Mouse (Mus musculus): ENCODE measurements at regions not wholly inside any gene's neighbourhood (a gene's known extent, or its start where the extent isn't known, plus 50 kb on each side); places are given as distances from the start of the nearest gene placed in this dataset.

DNA sequence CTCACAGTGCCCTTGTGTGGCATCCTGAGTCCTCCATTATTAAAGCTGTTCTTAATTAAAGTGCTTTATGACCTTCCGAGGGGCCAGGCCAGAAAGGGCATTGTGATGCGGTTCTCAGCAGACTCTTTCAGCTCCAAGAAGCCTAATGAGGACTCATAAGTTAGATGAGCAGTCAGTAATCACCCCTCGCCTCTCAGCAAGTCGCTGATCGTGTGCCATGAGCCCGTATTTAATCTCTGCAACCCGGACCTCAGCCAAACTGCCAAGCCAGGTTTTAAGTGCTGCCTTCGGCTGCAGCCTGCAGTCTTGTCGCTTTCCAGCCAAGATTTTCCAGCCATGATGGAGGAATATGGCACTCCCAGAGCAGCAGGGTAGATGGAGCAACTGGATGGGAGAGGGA, 56.1 kb upstream of the Rbfox1 start:
- H3K79me2 ChIP-seq (ENCODE audit: control insufficient read depth, insufficient read depth): no peaks in the 10 kb centered on the region
- H3ac ChIP-seq (ENCODE audit: control insufficient read depth, insufficient read length, low read depth): no peak overlapping the region
- no peak for TF ChIP-seq MYOG (IDR thresholded peaks at IDR 0.05; ENCODE audit: control insufficient read depth, extremely low read depth, insufficient read length)
- no peak for TF ChIP-seq USF1 (IDR thresholded peaks at IDR 0.05; ENCODE audit: low read depth)
- no peak for TF ChIP-seq MYOD1 (IDR thresholded peaks at IDR 0.05; ENCODE audit: control insufficient read depth, insufficient read length, low read depth)
- TF ChIP-seq FOSL1 (IDR thresholded peaks at IDR 0.05; ENCODE audit: insufficient read depth, low read length, poor library complexity, severe bottlenecking): no peak
- TF ChIP-seq MAX (IDR thresholded peaks at IDR 0.05): no peak
- TF ChIP-seq CTCF (IDR thresholded peaks at IDR 0.05; ENCODE audit: control insufficient read depth, insufficient read depth, insufficient read length): no peak
- TF ChIP-seq CEBPB (IDR thresholded peaks at IDR 0.05; ENCODE audit: low read depth): no peak
- no peaks in the 10 kb centered on the region for H3K79me3 ChIP-seq (ENCODE audit: low read depth)
- H3K27me3 ChIP-seq (ENCODE audit: control insufficient read depth, insufficient read depth, insufficient read length): no peaks in the 10 kb centered on the region
- H3K4me3 ChIP-seq (ENCODE audit: insufficient read depth, poor library complexity, severe bottlenecking): no peak overlapping the region
- H3K36me3 ChIP-seq (ENCODE audit: control insufficient read depth, insufficient read depth): no peaks in the 10 kb centered on the region

DNA sequence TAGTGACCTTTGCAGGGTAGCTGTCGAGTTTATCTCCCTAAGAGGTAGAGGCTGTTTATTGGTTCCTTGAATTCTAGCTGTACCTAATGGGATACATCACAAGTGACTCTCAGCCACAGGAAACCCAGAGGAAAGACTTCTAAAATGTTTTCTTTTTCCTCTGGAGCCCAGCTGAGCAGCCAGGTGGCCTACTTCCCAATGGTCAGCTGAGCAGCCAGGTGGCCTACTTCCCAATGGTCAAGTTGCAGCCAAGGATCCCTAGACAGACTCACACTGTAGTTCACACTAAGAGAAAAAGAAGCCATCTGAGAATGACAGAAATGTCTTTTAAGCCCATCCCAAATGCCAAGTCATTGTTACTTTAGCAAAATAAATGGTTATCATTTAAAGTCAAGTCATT, 61.8 kb upstream of the Rbfox1 start:
- TF ChIP-seq USF1 (IDR thresholded peaks at IDR 0.05; ENCODE audit: low read depth): no peak
- no peak for TF ChIP-seq CEBPB (IDR thresholded peaks at IDR 0.05; ENCODE audit: low read depth)
- no peak for TF ChIP-seq MAX (IDR thresholded peaks at IDR 0.05)
- no peak for TF ChIP-seq FOSL1 (IDR thresholded peaks at IDR 0.05; ENCODE audit: insufficient read depth, low read length, poor library complexity, severe bottlenecking)
- TF ChIP-seq CTCF (IDR thresholded peaks at IDR 0.05; ENCODE audit: control insufficient read depth, insufficient read depth, insufficient read length): no peak
- TF ChIP-seq MYOG (IDR thresholded peaks at IDR 0.05; ENCODE audit: control insufficient read depth, extremely low read depth, insufficient read length): no peak
- TF ChIP-seq MYOD1 (IDR thresholded peaks at IDR 0.05; ENCODE audit: control insufficient read depth, insufficient read length, low read depth): no peak
- Histone ChIP-seq H3K4me3 (ENCODE audit: insufficient read depth, poor library complexity, severe bottlenecking) (no peak overlapping the region), H3K79me2 (ENCODE audit: control insufficient read depth, insufficient read depth) (no peaks in the 10 kb centered on the region), H3K79me3 (ENCODE audit: low read depth) (no peaks in the 10 kb centered on the region), H3K27me3 (ENCODE audit: control insufficient read depth, insufficient read depth, insufficient read length) (no peaks in the 10 kb centered on the region), H3K36me3 (ENCODE audit: control insufficient read depth, insufficient read depth) (no peaks in the 10 kb centered on the region), H3ac (ENCODE audit: control insufficient read depth, insufficient read length, low read depth) (no peak overlapping the region)

DNA sequence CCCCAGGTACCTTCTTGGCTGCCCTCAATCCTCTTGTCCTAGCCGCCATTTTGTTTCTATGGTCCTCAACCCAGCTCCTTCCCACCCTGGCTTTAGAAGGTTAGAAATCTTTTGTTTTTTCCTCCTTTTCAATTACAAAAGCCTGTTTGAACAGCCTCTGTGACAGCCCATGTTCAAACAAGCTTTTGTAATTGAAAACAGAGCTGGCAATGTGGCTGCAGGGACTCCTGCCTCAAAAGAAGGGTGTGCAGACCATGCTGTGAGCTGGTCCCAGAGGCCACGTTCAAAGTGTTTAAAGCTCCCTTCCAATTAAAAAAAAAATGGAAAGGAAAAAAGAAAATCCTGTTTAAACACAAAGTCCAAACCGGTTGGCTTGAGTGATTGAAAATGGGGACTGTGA, 68.0 kb upstream of the Rbfox1 start:
- Histone ChIP-seq H3K27me3 (ENCODE audit: control insufficient read depth, insufficient read depth, insufficient read length) (no peaks in the 10 kb centered on the region), H3K36me3 (ENCODE audit: control insufficient read depth, insufficient read depth) (no peaks in the 10 kb centered on the region), H3K79me3 (ENCODE audit: low read depth) (no peaks in the 10 kb centered on the region), H3ac (ENCODE audit: control insufficient read depth, insufficient read length, low read depth) (no peak overlapping the region), H3K79me2 (ENCODE audit: control insufficient read depth, insufficient read depth) (no peaks in the 10 kb centered on the region), H3K4me3 (ENCODE audit: insufficient read depth, poor library complexity, severe bottlenecking) (no peak overlapping the region)
- no peak for TF ChIP-seq CEBPB (IDR thresholded peaks at IDR 0.05; ENCODE audit: low read depth)
- no peak for TF ChIP-seq MAX (IDR thresholded peaks at IDR 0.05)
- TF ChIP-seq MYOD1 (IDR thresholded peaks at IDR 0.05; ENCODE audit: control insufficient read depth, insufficient read length, low read depth): no peak
- no peak for TF ChIP-seq FOSL1 (IDR thresholded peaks at IDR 0.05; ENCODE audit: insufficient read depth, low read length, poor library complexity, severe bottlenecking)
- no peak for TF ChIP-seq CTCF (IDR thresholded peaks at IDR 0.05; ENCODE audit: control insufficient read depth, insufficient read depth, insufficient read length)
- TF ChIP-seq USF1 (IDR thresholded peaks at IDR 0.05; ENCODE audit: low read depth): no peak
- TF ChIP-seq MYOG (IDR thresholded peaks at IDR 0.05; ENCODE audit: control insufficient read depth, extremely low read depth, insufficient read length): no peak

DNA sequence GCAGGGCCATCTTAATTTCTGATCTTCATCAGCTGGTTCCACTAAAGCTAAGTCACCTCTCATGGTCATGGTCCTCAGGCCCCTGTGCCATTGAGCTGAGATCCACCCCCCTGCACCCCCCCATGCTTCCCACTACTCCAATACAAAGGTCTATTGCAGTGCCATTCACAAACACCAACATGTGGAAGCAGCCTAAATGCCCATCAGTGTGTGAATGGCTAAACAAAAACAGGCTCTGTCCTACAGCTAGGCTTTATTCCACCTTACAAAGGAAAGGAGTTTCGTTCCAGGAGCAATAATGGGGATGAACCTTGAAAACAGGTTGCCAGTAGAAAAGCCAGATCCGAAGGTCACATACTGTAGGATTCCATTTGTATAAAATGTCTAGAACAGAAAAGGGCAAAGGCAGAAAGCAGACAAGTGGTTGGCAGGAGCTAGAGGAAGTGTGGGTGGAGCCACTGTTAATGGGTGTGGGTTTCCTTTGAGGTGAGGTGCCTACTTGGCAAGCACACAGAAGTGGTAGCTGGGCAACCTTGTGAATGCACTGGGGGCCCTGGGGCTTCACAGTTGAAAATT, 72.8 kb upstream of the Rbfox1 start:
- Histone ChIP-seq H3ac (ENCODE audit: control insufficient read depth, insufficient read length, low read depth) (no peak overlapping the region), H3K4me3 (ENCODE audit: insufficient read depth, poor library complexity, severe bottlenecking) (no peak overlapping the region), H3K36me3 (ENCODE audit: control insufficient read depth, insufficient read depth) (no peaks in the 10 kb centered on the region), H3K79me3 (ENCODE audit: low read depth) (no peaks in the 10 kb centered on the region), H3K27me3 (ENCODE audit: control insufficient read depth, insufficient read depth, insufficient read length) (no peaks in the 10 kb centered on the region), H3K79me2 (ENCODE audit: control insufficient read depth, insufficient read depth) (no peaks in the 10 kb centered on the region)
- TF ChIP-seq CEBPB (IDR thresholded peaks at IDR 0.05; ENCODE audit: low read depth): no peak
- TF ChIP-seq MYOD1 (IDR thresholded peaks at IDR 0.05; ENCODE audit: control insufficient read depth, insufficient read length, low read depth): no peak
- TF ChIP-seq USF1 (IDR thresholded peaks at IDR 0.05; ENCODE audit: low read depth): no peak
- TF ChIP-seq MAX (IDR thresholded peaks at IDR 0.05): no peak
- no peak for TF ChIP-seq CTCF (IDR thresholded peaks at IDR 0.05; ENCODE audit: control insufficient read depth, insufficient read depth, insufficient read length)
- no peak for TF ChIP-seq MYOG (IDR thresholded peaks at IDR 0.05; ENCODE audit: control insufficient read depth, extremely low read depth, insufficient read length)

DNA sequence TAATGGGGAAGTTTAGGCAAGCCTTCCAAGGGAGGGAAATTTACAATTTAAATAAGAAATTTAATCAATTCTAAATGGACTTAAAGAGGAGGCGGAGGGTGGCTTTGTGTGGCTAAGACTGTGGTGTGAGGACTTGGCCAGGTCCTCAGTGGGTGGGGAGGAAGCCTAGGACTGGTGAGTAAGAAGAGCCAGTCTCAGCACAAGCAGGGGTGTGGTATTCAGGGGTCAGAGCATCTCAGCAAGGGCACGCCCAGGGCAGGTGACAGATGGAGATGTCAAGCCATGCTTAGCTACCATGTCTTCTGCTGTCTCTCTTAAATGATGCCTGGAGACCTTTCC, 73.5 kb upstream of the Rbfox1 start:
- TF ChIP-seq FOSL1 (IDR thresholded peaks at IDR 0.05; ENCODE audit: insufficient read depth, low read length, poor library complexity, severe bottlenecking): no peak
- TF ChIP-seq USF1 (IDR thresholded peaks at IDR 0.05; ENCODE audit: low read depth): no peak
- no peak for TF ChIP-seq MAX (IDR thresholded peaks at IDR 0.05)
- TF ChIP-seq CEBPB (IDR thresholded peaks at IDR 0.05; ENCODE audit: low read depth): no peak
- TF ChIP-seq MYOD1 (IDR thresholded peaks at IDR 0.05; ENCODE audit: control insufficient read depth, insufficient read length, low read depth): no peak
- TF ChIP-seq CTCF (IDR thresholded peaks at IDR 0.05; ENCODE audit: control insufficient read depth, insufficient read depth, insufficient read length): no peak
- no peak for TF ChIP-seq MYOG (IDR thresholded peaks at IDR 0.05; ENCODE audit: control insufficient read depth, extremely low read depth, insufficient read length)
- no peak overlapping the region for H3K4me3 ChIP-seq (ENCODE audit: insufficient read depth, poor library complexity, severe bottlenecking)
- H3K79me2 ChIP-seq (ENCODE audit: control insufficient read depth, insufficient read depth): no peaks in the 10 kb centered on the region
- H3K36me3 ChIP-seq (ENCODE audit: control insufficient read depth, insufficient read depth): no peaks in the 10 kb centered on the region
- no peaks in the 10 kb centered on the region for H3K79me3 ChIP-seq (ENCODE audit: low read depth)
- H3K27me3 ChIP-seq (ENCODE audit: control insufficient read depth, insufficient read depth, insufficient read length): no peaks in the 10 kb centered on the region
- no peak overlapping the region for H3ac ChIP-seq (ENCODE audit: control insufficient read depth, insufficient read length, low read depth)
